Mouse (Mus musculus) limb, embryonic 12.5 days (tissue): ENCODE results near the gene Fcer1g. TPM values are rescaled to one million over a fixed set of nuclear protein-coding genes. Genes with fewer than 3 reads are reported as not detected.
A peak's percentile ranks its signal among the peaks of the same experiment; 100 is the strongest.

Experiments used
- ATAC-seq: fragments of 200-750 bp; cut with Nextera tagmentation; 2 replicates; pipeline ENCODE4 v1.8.0; 2017; ENCODE audit warnings: low read depth, moderate TSS enrichment; ENCODE audit not compliant: insufficient number of reproducible peaks, insufficient read depth, low FRiP score, low TSS enrichment
- H3K27ac ChIP-seq: fragments of 300-500 bp; sonication (generic); 2 replicates; pipeline ENCODE4 v1.5.1; 2016; ENCODE audit warnings: mild to moderate bottlenecking, moderate library complexity
- H3K27me3 ChIP-seq: fragments of 300-500 bp; sonication (generic); 2 replicates; pipeline ENCODE4 v1.6.1; 2016; ENCODE audit warnings: mild to moderate bottlenecking, moderate library complexity
- H3K36me3 ChIP-seq: fragments of 300-500 bp; sonication (generic); 2 replicates; pipeline ENCODE4 v1.6.1; 2016; ENCODE audit warnings: mild to moderate bottlenecking, moderate library complexity
- H3K4me1 ChIP-seq: fragments of 300-500 bp; sonication (generic); replicated peaks from 2 replicates; pipeline ENCODE4 v1.6.1; 2016
- H3K4me2 ChIP-seq: fragments of 300-500 bp; sonication (generic); 2 replicates; pipeline ENCODE4 v1.6.1; 2016; ENCODE audit warnings: mild to moderate bottlenecking, moderate library complexity
- H3K4me3 ChIP-seq: fragments of 300-500 bp; sonication (generic); replicated peaks from 2 replicates; pipeline ENCODE4 v1.5.1; 2016; ENCODE audit warnings: mild to moderate bottlenecking
- H3K9ac ChIP-seq: fragments of 300-500 bp; sonication (generic); replicated peaks from 2 replicates; pipeline ENCODE4 v1.6.1; 2016; ENCODE audit warnings: mild to moderate bottlenecking, moderate library complexity
- H3K9me3 ChIP-seq: fragments of 300-500 bp; sonication (generic); 2 replicates; pipeline ENCODE4 v1.6.1; 2016; ENCODE audit warnings: mild to moderate bottlenecking, moderate library complexity
- WGBS: fragments of 180-500 bp; shearing (Covaris S2); methylation state at CpG from one replicate; pipeline ENCODE4 v1.1.7; 2016; 5-methylcytosine and 5-hydroxymethylcytosine counted together
- polyA plus RNA-seq: library from polyadenylated mRNA; unstranded; fragments of >200 nt; fragmentation: Nextera tagmentation; extraction: Ambion mirVana; gene quantifications from 2 replicates; pipeline ENCODE4 v1.2.1, GENCODE M21; 2016

The Fcer1g gene
- polyA plus RNA-seq, 1 experiment from 2014 or later: 15.9 TPM

DNA sequence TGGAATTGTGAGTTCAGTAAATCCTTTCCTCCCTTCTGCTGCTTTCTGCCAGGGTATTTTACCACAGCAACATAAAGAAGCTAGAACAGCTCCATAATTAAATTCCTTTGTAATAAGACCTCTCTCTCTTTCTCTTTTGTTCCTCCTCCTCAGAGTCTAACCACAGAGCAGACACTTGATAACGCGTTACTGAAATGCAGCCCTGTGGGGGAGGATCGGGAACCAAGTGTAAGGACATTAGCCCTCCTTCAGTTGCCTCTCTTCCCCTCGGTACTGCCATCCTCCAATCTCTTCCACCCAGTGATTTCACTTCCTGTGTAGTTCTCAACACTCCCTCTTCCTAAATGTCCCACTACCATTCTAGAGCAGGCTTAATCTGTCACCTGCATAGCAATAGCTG, 24.8 kb downstream of the Fcer1g start:
- ATAC-seq: no peak
- 13% methylated on average over 4 of the region's 4 CpGs for WGBS

DNA sequence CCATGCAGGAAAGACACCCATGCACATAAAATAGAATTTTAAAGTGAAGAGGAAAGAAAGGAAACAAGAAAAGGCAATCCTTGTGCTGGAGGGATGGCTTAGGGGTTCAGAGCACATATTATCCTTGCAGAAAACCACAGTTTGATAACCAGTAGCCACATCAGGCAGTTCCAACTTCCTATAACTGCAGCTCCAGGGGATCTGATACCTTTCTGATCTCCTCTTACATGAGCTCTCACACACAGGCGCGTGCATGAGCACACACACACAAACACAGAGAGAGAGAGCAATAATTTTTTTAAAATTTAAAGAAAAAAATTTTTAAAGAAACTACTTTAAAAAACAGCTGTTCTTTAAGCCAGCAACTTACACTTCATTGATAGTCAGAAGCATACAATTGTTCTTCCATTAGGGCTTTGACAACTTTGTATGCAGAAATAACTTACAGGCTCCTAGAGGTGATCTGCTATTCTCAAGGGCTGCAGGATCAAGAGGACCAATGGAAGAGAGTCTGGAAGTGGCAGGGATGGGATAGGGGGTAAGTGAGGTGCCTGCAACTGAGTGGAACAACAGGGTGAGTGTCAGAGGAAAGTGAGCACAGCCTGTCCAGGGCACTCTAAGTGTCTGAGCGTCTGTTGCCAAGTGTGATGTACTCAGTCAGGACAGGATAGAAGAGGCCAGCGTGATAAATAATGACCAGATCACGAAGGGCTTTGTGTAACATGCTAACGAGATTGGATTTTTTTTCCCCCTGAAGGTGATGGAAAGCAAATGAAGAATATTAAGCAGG, 28.3 kb downstream of the Fcer1g start:
- no peaks in the 10 kb centered on the region for H3K36me3 ChIP-seq
- H3K4me3 ChIP-seq: no peak overlapping the region
- H3K27me3 ChIP-seq: peaks cover 10% of the 10 kb centered on the region; the same call in 1 of the 2 replicates
- H3K9ac ChIP-seq: no peak overlapping the region
- 76% methylated on average over 6 of the region's 6 CpGs for WGBS
- no peak for ATAC-seq
- no peaks in the 10 kb centered on the region for H3K9me3 ChIP-seq
- H3K4me1 ChIP-seq: no peaks in the 10 kb centered on the region
- no peak overlapping the region for H3K4me2 ChIP-seq
- H3K27ac ChIP-seq: no peak overlapping the region

More for the DNA sequence above, 24.8 kb downstream of the Fcer1g start:
- Histone ChIP-seq H3K9ac (no peak overlapping the region), H3K9me3 (no peaks in the 10 kb centered on the region), H3K27ac (no peak overlapping the region), H3K4me1 (no peaks in the 10 kb centered on the region), H3K36me3 (no peaks in the 10 kb centered on the region), H3K27me3 (peaks cover 15% of the 10 kb centered on the region; the same call in 1 of the 2 replicates), H3K4me2 (no peak overlapping the region), H3K4me3 (no peak overlapping the region)

DNA sequence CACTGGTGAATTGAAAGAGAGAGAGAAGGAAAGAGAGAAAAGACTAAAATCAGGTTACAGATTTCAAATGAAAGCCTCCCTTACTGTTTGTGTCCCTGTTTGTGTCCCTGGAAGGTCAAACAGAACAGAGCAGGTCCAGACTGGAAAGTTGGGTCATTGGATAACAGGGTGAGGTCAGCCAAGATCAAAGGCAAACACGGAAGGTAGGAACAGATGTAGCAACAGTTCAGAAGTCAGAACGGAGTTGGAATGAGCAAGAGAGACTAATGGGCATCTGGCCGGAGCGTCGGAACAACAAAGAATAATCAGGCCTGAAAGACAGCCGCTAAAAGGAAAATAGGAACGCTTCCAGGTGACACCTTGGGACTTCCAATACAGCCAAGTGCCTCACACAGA, 29.9 kb downstream of the Fcer1g start:
- H3K9me3 ChIP-seq: no peaks in the 10 kb centered on the region
- no peak overlapping the region for H3K9ac ChIP-seq
- no peak overlapping the region for H3K27ac ChIP-seq
- peaks cover 4% of the 10 kb centered on the region; the same call in 1 of the 2 replicates for H3K27me3 ChIP-seq
- H3K36me3 ChIP-seq: no peaks in the 10 kb centered on the region
- no peak for ATAC-seq
- no peaks in the 10 kb centered on the region for H3K4me1 ChIP-seq
- H3K4me2 ChIP-seq: no peak overlapping the region
- WGBS: 21% methylated on average over 7 of the region's 7 CpGs
- no peak overlapping the region for H3K4me3 ChIP-seq

GRCm38 (mm10) chr1:171203471-171204248, 30.5 kb downstream of the Fcer1g start:
- Histone ChIP-seq H3K27me3 (peaks cover 7% of the 10 kb centered on the region; the same call in 1 of the 2 replicates), H3K27ac (no peak overlapping the region), H3K9me3 (no peaks in the 10 kb centered on the region), H3K4me2 (no peak overlapping the region), H3K4me3 (no peak overlapping the region), H3K4me1 (no peaks in the 10 kb centered on the region), H3K9ac (no peak overlapping the region), H3K36me3 (no peaks in the 10 kb centered on the region)
- 65% methylated on average over 9 of the region's 11 CpGs for WGBS
- no peak for ATAC-seq

GRCm38 (mm10) chr1:171200769-171201168, 33.4 kb downstream of the Fcer1g start:
- Histone ChIP-seq H3K36me3 (no peaks in the 10 kb centered on the region), H3K27me3 (peaks cover 23% of the 10 kb centered on the region), H3K27ac (no peak overlapping the region), H3K9ac (no peak overlapping the region), H3K4me3 (no peak overlapping the region), H3K4me1 (peaks cover 7% of the 10 kb centered on the region), H3K4me2 (no peak overlapping the region), H3K9me3 (no peaks in the 10 kb centered on the region)
- 98% methylated on average over 1 of the region's 1 CpGs for whole genome bisulfite sequencing
- no peak for ATAC-seq

DNA sequence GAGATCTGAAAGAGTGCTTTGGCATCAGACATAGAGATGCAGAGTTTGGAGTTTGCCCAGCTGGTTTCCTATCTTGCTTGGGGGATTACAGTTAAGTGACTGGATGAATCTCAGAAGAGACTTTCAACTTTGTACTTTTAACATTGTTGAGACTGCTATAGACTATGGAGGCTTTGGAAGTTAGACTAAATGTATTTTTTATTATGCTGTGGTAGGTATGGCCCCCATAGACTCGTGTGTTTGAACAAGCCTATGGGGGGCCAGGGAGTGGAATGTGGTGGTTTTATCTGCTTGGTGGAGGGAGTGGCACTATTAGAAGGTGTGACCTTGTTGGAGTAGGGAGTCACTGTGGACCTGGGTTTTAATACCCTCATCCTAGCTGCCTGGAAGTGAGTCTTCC, 34.6 kb downstream of the Fcer1g start:
- no peak overlapping the region for H3K27ac ChIP-seq
- no peak overlapping the region for H3K9ac ChIP-seq
- H3K36me3 ChIP-seq: no peaks in the 10 kb centered on the region
- peaks cover 16% of the 10 kb centered on the region for H3K4me1 ChIP-seq
- H3K4me3 ChIP-seq: no peak overlapping the region
- H3K27me3 ChIP-seq: peaks cover 34% of the 10 kb centered on the region
- no peaks in the 10 kb centered on the region for H3K9me3 ChIP-seq
- no peak overlapping the region for H3K4me2 ChIP-seq
- WGBS: 50% methylated on average over 1 of the region's 1 CpGs
- ATAC-seq: no peak

DNA sequence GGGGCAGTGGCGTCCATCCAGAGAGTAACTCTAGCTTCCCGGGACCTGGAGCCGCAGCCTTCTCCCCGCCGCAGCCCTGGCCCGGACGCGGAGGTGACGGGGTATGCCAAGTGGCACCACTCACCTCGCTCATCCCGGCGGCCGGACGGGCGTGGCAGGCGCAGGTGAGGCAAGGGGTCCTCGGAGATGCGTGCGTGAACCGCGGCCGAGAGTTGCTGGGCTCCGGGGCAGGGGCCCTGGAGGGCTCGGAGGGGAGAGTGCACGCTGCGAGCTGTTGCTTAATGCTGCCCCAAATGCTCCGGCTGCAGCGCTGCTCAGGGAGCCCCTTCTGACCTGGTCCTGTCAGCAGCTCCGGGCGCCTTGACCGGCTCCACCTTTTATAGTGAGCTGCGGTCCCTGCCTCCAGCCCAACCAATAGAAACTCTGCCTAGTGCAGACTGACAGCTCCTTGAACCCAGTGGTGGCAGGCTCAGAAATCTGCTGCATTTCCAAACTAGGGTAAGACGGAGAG, 38.2 kb downstream of the Fcer1g start, which contains the start of gene Pcp4l1:
Gene Pcp4l1 (minus strand): TSS at position 382 of the 511 bp plus-strand sequence.
- ATAC-seq: 0 out of 2 replicates have a peak, but pooled peaks have one; percentile 62
- Histone ChIP-seq H3K9me3 (no peaks in the 10 kb centered on the region), H3K4me2 (peak within 1 kb of the TSS; percentile 99), H3K4me1 (peaks cover 36% of the 10 kb centered on the region), H3K9ac (peak within 1 kb of the TSS; percentile 60), H3K4me3 (peak within 1 kb of the TSS; percentile 57), H3K36me3 (no peaks in the 10 kb centered on the region), H3K27me3 (peaks cover 64% of the 10 kb centered on the region), H3K27ac (no peak within 1 kb of the TSS)
- under 1% methylated on average over 33 of the region's 33 CpGs for WGBS

DNA sequence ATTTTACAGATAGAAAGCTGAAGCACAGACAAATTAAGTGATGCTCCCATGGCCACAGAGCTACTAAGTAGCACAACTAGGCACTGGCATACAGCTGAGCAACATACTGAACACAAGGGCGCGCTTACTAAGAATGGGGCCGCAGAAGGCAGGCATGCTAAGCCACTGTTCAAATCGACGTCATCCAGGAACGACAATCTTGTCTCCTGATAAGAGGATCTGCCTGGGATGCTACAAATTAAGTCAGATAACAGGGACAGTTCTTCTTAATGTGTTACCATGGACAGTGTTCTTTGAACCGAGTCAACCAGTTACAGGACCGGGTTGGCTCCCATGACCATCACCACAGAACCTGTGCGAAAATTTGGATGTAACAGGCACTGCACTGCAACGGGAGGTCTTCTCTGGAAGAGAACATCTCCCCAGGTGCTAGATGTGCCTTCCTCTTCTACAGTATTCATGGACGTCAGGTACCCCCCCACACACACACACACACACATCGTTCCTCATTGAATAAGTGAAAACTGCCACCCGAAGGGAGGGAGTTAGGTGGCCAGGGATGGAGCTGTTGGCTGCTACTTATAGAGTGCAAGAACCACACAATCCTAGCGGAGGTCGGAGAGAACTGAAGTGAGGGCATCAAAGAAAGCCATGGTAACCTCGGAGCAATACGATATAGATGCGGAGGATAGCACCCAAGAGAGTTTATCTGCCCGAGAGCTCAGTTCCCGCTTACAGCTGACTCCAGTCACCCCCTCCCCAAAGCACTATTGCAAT, 38.9 kb downstream of the Fcer1g start:
- Histone ChIP-seq H3K36me3 (no peaks in the 10 kb centered on the region), H3K4me3 (peak overlapping the region; percentile 57), H3K27ac (no peak overlapping the region), H3K9me3 (no peaks in the 10 kb centered on the region), H3K4me2 (peak overlapping the region; percentile 99), H3K9ac (peak overlapping the region; percentile 60), H3K27me3 (peaks cover 66% of the 10 kb centered on the region), H3K4me1 (peaks cover 36% of the 10 kb centered on the region)
- ATAC-seq: no peak
- WGBS: 7% methylated on average over 20 of the region's 20 CpGs

- Histone ChIP-seq H3K36me3 (no peaks in the 10 kb centered on the region), H3K4me1 (peaks cover 41% of the 10 kb centered on the region), H3K4me2 (peak overlapping the region; percentile 48), H3K9me3 (no peaks in the 10 kb centered on the region), H3K27me3 (peaks cover 63% of the 10 kb centered on the region), H3K27ac (no peak overlapping the region), H3K9ac (no peak overlapping the region), H3K4me3 (no peak overlapping the region)
- 25% methylated on average over 11 of the region's 11 CpGs for WGBS
- ATAC-seq: no peak
These were observed 40.0 kb downstream of the Fcer1g start for GRCm38 (mm10) chr1:171193911-171194830.
